Mouse (Mus musculus): ENCODE measurements around the gene Fank1. TPM values are rescaled to one million over a fixed set of nuclear protein-coding genes. Genes with fewer than 3 reads are reported as not detected.

Gene Fank1
- polyA plus RNA-seq, 1 experiment from 2014 or later, result 0.41 TPM

- WGBS, result 55% methylated on average over 6 of the region's 6 CpGs
- DNase-seq (ENCODE audit: low spot score), result no peak
Observed at GRCm38 (mm10) chr7:133923994-133924393, 147.3 kb downstream of the Fank1 start.

GRCm38 (mm10) chr7:133925771-133926170, 149.1 kb downstream of the Fank1 start:
- WGBS, result 84% methylated on average over 2 of the region's 2 CpGs

More at GRCm38 (mm10) chr7:133923994-133924393, 147.3 kb downstream of the Fank1 start:
- Histone ChIP-seq H3K27ac (no peak overlapping the region), H3K4me3 (no peak overlapping the region), H3K9me3 (replicated peaks) (no peaks in the 10 kb centered on the region), H3K27me3 (ENCODE audit: low read depth, poor library complexity, severe bottlenecking) (no peaks in the 10 kb centered on the region), H3K36me3 (no peaks in the 10 kb centered on the region), H3K4me1 (no peaks in the 10 kb centered on the region)

GRCm38 (mm10) chr7:133928981-133929380, 152.3 kb downstream of the Fank1 start:
- 88% methylated on average over 3 of the region's 3 CpGs for WGBS
- no peaks in the 10 kb centered on the region for H3K36me3 ChIP-seq
- no peak overlapping the region for H3K27ac ChIP-seq
- no peak for DNase-seq (ENCODE audit: low spot score)
- H3K4me3 ChIP-seq, result no peak overlapping the region
- H3K27me3 ChIP-seq (ENCODE audit: low read depth, poor library complexity, severe bottlenecking), result no peaks in the 10 kb centered on the region
- no peaks in the 10 kb centered on the region for H3K4me1 ChIP-seq
- H3K9me3 ChIP-seq (replicated peaks), result no peaks in the 10 kb centered on the region

More at GRCm38 (mm10) chr7:133925771-133926170, 149.1 kb downstream of the Fank1 start:
- Histone ChIP-seq H3K36me3 (no peaks in the 10 kb centered on the region), H3K4me3 (no peak overlapping the region), H3K27ac (no peak overlapping the region), H3K27me3 (ENCODE audit: low read depth, poor library complexity, severe bottlenecking) (no peaks in the 10 kb centered on the region), H3K4me1 (no peaks in the 10 kb centered on the region), H3K9me3 (replicated peaks) (no peaks in the 10 kb centered on the region)
- no peak for DNase-seq (ENCODE audit: low spot score)

Other genes starting within 250 kb of the Fank1 start
- not detected in 2 replicates for gene Tex36, start 174.7 kb upstream of the Fank1 start, polyA plus RNA-seq (2016; fragmentation: Nextera tagmentation; extraction: Ambion mirVana)
- gene Edrf1, start 139.3 kb upstream of the Fank1 start, polyA plus RNA-seq (2016; fragmentation: Nextera tagmentation; extraction: Ambion mirVana), result 29.8 and 30.3 TPM in 2 replicates
- gene Mmp21, start 96.8 kb upstream of the Fank1 start, polyA plus RNA-seq (2016; fragmentation: Nextera tagmentation; extraction: Ambion mirVana), result 0.18 TPM in 1 of 2 replicates, not detected in the other
- 234 and 236 TPM in 2 replicates for gene Bccip, start 67.5 kb upstream of the Fank1 start, polyA plus RNA-seq (2016; fragmentation: Nextera tagmentation; extraction: Ambion mirVana)
- 34.0 and 34.4 TPM in 2 replicates for gene Uros, start 66.8 kb upstream of the Fank1 start, polyA plus RNA-seq (2016; fragmentation: Nextera tagmentation; extraction: Ambion mirVana)
- 18.0 and 19.3 TPM in 2 replicates for gene Dhx32, start 5.9 kb downstream of the Fank1 start, polyA plus RNA-seq (2016; fragmentation: Nextera tagmentation; extraction: Ambion mirVana)

All from limb, embryonic 10.5 days (tissue).